Mouse (Mus musculus) midbrain, embryonic 15.5 days (tissue): ENCODE results near the gene 0610009B22Rik. TPM values are rescaled to one million over a fixed set of nuclear protein-coding genes. Genes with fewer than 3 reads are reported as not detected.

Source experiments
- ATAC-seq: fragments of 200-750 bp; cut with Nextera tagmentation; replicated peaks from 2 replicates; pipeline ENCODE4 v1.8.0; 2017; ENCODE audit warnings: moderate TSS enrichment
- H3K27ac ChIP-seq: fragments of 300-500 bp; sonication (generic); 2 replicates; pipeline ENCODE4 v1.5.1; 2015; ENCODE audit warnings: mild to moderate bottlenecking, inconsistent platforms
- H3K27me3 ChIP-seq: fragments of 300-500 bp; sonication (generic); replicated peaks from 2 replicates; pipeline ENCODE4 v1.6.1; 2015; ENCODE audit warnings: inconsistent platforms
- H3K36me3 ChIP-seq: fragments of 300-500 bp; sonication (generic); replicated peaks from 2 replicates; pipeline ENCODE4 v1.6.1; 2015; ENCODE audit warnings: inconsistent platforms
- H3K4me1 ChIP-seq: fragments of 300-500 bp; sonication (generic); 2 replicates; pipeline ENCODE4 v1.6.1; 2015; ENCODE audit warnings: inconsistent platforms
- H3K4me2 ChIP-seq: fragments of 300-500 bp; sonication (generic); 2 replicates; pipeline ENCODE4 v1.6.1; 2015; ENCODE audit warnings: inconsistent platforms, mild to moderate bottlenecking, moderate library complexity
- H3K4me3 ChIP-seq: fragments of 300-500 bp; sonication (generic); 2 replicates; pipeline ENCODE4 v1.5.1; 2015; ENCODE audit warnings: mild to moderate bottlenecking, inconsistent platforms
- H3K9ac ChIP-seq: fragments of 300-500 bp; sonication (generic); 2 replicates; pipeline ENCODE4 v1.6.1; 2015; ENCODE audit warnings: mild to moderate bottlenecking, inconsistent platforms
- H3K9me3 ChIP-seq: fragments of 300-500 bp; sonication (generic); 2 replicates; pipeline ENCODE4 v1.6.1; 2016; ENCODE audit warnings: inconsistent platforms
- WGBS: fragments of 180-500 bp; shearing (Covaris S2); methylation state at CpG from one replicate; pipeline ENCODE4 v1.1.7; 2015; ENCODE audit warnings: mixed read lengths; 5-methylcytosine and 5-hydroxymethylcytosine counted together
- polyA plus RNA-seq: library from polyadenylated mRNA; unstranded; fragments of >200 nt; fragmentation: Nextera tagmentation; extraction: Ambion mirVana; gene quantifications from 2 replicates; pipeline ENCODE4 v1.2.1, GENCODE M21; 2015

The 0610009B22Rik gene
- polyA plus RNA-seq, 1 experiment from 2014 or later, result 86.0 TPM

DNA sequence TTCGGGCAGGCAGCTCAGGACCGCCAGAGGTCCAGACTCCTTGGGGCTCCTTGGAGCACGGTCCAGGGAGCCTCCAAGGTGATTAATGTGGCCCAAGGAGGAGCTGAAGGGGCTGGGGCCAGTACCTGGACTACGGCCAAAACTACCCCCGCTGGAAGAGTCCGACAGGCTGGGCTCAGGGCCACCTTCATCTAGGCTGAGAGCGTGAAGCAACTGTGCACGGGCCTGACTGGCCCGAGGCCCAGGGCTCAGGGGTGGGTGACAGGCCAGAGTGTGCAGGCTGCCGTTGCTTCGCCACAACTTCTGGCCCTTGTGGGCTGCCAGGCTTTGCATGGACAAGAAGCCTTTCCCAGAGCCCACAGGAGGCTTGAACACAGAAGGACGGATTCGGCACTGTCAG, 43.4 kb downstream of the 0610009B22Rik start:
- Histone ChIP-seq H3K27me3 (peaks cover 14% of the 10 kb centered on the region), H3K36me3 (no peaks in the 10 kb centered on the region), H3K27ac (no peak overlapping the region), H3K4me2 (no peak overlapping the region), H3K9me3 (no peaks in the 10 kb centered on the region), H3K4me3 (no peak overlapping the region), H3K4me1 (peaks cover 19% of the 10 kb centered on the region), H3K9ac (no peak overlapping the region)
- ATAC-seq, result no peak
- WGBS, result 80% methylated on average over 13 of the region's 13 CpGs

DNA sequence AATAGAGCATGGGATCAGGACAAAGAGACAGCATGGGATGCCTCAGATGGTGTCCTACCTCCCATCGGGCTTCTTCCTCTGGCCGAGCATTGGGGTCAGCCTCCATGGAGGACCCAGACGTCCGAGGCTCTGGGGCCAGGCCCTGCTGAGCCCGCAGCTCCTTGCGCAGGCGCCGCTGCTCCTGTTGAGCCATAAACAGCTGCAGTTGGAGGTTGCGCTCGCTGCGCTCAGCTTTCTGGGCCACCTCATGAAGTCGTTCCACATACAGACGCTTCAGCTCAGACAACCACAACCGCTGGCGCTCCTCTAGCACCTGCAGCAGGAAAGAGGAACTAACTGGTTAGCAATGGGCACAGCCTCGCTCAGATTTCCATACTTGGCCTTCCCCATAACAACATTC, 44.5 kb downstream of the 0610009B22Rik start:
- Histone ChIP-seq H3K9me3 (no peaks in the 10 kb centered on the region), H3K27me3 (peaks cover 4% of the 10 kb centered on the region), H3K36me3 (no peaks in the 10 kb centered on the region), H3K4me3 (no peak overlapping the region), H3K27ac (no peak overlapping the region), H3K4me2 (no peak overlapping the region), H3K9ac (no peak overlapping the region), H3K4me1 (peaks cover 8% of the 10 kb centered on the region)
- no peak for ATAC-seq
- WGBS, result 83% methylated on average over 16 of the region's 16 CpGs

DNA sequence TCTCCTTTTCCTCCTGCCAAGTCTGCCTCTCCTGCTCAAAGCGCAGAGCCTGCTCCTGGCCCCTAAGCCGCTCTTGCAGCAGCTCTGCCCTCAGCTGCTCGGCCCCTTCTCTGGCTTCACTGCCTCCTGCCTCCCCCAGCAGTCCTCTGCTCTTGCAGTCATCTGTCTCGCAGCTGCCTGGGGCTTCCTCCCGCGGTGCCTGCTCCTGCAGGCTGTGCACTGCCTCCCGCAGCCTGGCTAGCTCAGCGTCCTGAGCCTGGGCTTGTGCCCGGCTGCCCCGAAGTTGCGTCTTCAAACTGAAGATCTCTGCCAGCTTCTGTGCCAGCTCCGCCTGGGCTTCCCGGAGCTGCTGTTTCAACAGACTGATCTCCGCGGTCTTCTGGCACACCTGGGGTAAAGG, 44.9 kb downstream of the 0610009B22Rik start:
- Histone ChIP-seq H3K9ac (no peak overlapping the region), H3K27ac (no peak overlapping the region), H3K36me3 (no peaks in the 10 kb centered on the region), H3K27me3 (no peaks in the 10 kb centered on the region), H3K9me3 (no peaks in the 10 kb centered on the region), H3K4me1 (peaks cover 3% of the 10 kb centered on the region; the same call in 1 of the 2 replicates), H3K4me3 (no peak overlapping the region), H3K4me2 (no peak overlapping the region)
- no peak for ATAC-seq
- 50% methylated on average over 15 of the region's 15 CpGs for WGBS

DNA sequence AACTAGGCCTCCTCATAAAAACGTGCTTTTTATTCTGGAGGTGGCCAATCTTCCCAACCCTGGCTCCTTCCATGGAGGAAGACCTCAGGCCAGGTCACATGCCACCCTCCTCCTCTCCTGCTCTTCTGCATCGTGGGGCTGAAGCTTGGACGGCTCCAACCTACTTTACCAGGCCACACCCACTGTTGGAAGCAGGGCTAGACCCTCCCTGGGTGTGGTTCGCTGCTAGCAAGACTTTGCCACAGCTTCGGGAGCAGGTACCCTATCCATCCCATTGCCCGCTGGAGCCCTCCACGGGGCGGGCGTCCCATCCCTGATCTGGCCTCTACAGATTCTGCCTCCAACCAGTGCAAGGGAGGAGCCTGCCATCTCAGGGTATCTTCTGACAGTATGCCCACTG, 45.5 kb downstream of the 0610009B22Rik start:
- no peak for ATAC-seq
- H3K27ac ChIP-seq, result no peak overlapping the region

DNA sequence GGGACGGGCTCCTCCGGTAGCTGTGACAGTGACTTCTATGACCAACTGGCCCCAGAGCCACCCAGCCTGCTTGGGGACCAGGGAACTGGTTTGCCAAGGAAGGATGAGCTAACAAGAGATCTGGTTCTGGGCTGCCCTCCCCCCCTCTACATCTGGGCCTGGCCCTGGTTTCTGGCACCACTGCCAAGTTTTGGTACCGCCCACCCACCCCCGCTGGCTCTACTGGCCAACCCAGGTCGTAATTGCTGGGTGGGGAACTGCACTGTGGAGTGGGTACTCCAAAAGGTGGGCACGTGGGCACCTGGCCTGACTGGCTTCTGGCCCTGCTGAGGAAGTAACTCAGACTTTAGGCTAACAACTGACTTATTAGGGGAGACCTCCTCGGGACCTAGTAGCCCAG, 47.9 kb downstream of the 0610009B22Rik start:
- Histone ChIP-seq H3K36me3 (no peaks in the 10 kb centered on the region), H3K9ac (no peak overlapping the region), H3K27me3 (peaks cover 10% of the 10 kb centered on the region), H3K4me2 (no peak overlapping the region), H3K4me3 (no peak overlapping the region), H3K27ac (no peak overlapping the region), H3K4me1 (peaks cover 13% of the 10 kb centered on the region), H3K9me3 (no peaks in the 10 kb centered on the region)
- 85% methylated on average over 7 of the region's 7 CpGs for WGBS
- ATAC-seq, result no peak

More for the DNA sequence above, 45.5 kb downstream of the 0610009B22Rik start:
- Histone ChIP-seq H3K4me1 (no peaks in the 10 kb centered on the region), H3K27me3 (peaks cover 5% of the 10 kb centered on the region; the same call in 1 of the 2 replicates), H3K9me3 (no peaks in the 10 kb centered on the region), H3K36me3 (no peaks in the 10 kb centered on the region), H3K9ac (no peak overlapping the region), H3K4me3 (no peak overlapping the region), H3K4me2 (no peak overlapping the region)
- WGBS, result 83% methylated on average over 9 of the region's 9 CpGs

DNA sequence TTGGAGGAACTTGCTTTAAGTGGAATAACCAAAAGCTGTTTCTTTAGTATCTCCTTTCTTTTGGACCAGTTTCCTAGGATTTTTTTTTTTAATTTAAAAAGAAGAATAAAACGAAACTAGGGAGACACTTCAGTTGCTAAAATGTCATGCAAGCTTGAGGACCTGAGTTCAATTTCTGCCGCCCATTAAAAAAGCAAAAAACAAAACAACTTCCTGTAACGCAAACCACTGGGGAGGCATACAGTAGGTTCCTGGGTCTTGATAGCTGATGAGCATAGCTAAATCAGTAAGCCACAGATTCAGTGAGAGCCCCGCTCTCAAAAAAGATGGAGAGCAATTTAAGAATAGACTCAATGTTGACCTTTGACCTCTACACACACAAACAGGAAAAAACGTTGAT, 50.2 kb downstream of the 0610009B22Rik start:
- Histone ChIP-seq H3K27ac (no peak overlapping the region), H3K4me1 (peaks cover 27% of the 10 kb centered on the region), H3K27me3 (peaks cover 10% of the 10 kb centered on the region), H3K36me3 (no peaks in the 10 kb centered on the region), H3K4me3 (no peak overlapping the region), H3K4me2 (no peak overlapping the region), H3K9me3 (no peaks in the 10 kb centered on the region), H3K9ac (no peak overlapping the region)
- 73% methylated on average over 5 of the region's 5 CpGs for WGBS
- ATAC-seq, result no peak

DNA sequence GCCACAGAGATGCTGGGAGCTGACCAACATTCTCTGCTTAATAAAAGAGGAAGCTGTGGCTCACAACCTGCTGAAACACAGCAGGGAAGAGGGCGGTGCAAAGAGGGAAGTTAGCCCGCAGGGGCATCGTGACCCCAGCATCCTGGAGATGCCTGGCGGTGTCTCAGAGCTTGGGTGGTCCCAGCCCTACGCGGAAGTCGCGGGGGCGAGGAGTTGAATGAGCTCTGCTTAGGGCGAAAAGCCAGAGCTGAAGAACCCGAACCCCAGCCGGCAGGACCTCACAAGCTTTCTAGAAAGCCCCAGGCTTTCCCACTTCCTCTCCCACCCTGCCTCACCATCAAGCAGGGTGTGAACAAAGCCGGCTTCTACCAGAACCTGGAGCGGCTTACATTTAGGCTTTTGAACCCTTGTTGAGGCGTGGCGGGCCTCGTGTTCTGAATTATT, 50.7 kb downstream of the 0610009B22Rik start:
- Histone ChIP-seq H3K27ac (no peak overlapping the region), H3K4me3 (no peak overlapping the region), H3K27me3 (peaks cover 10% of the 10 kb centered on the region), H3K36me3 (no peaks in the 10 kb centered on the region), H3K9ac (no peak overlapping the region), H3K9me3 (no peaks in the 10 kb centered on the region), H3K4me2 (no peak overlapping the region), H3K4me1 (peaks cover 27% of the 10 kb centered on the region)
- ATAC-seq, result no peak
- 6% methylated on average over 17 of the region's 17 CpGs for WGBS

DNA sequence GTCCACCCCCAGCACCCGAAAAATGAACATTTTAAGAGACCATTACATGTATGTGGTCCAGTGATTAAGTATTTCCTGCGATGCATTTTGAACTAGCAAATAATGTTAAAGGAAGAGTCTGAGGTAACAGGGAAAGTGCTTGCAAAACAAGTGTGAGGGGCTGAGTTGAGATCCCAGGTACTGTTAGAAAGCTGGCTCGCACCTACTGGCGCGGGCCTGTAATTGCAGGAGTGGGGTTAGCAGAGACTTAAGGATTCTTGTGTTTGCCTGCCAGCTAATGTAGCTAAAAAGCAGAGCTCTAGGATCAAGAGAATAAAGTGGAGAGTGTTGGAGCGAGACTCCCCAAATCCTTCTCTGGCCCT, 52.4 kb downstream of the 0610009B22Rik start:
- Histone ChIP-seq H3K9me3 (no peaks in the 10 kb centered on the region), H3K4me2 (peak overlapping the region; percentile 79), H3K36me3 (no peaks in the 10 kb centered on the region), H3K4me1 (peaks cover 35% of the 10 kb centered on the region), H3K27ac (peak overlapping the region; percentile 88), H3K9ac (peak overlapping the region; percentile 88), H3K27me3 (peaks cover 10% of the 10 kb centered on the region), H3K4me3 (peak overlapping the region; percentile 97)
- peak; percentile 28; the same call in 1 of the 2 replicates for ATAC-seq
- 2% methylated on average over 6 of the region's 6 CpGs for WGBS

DNA sequence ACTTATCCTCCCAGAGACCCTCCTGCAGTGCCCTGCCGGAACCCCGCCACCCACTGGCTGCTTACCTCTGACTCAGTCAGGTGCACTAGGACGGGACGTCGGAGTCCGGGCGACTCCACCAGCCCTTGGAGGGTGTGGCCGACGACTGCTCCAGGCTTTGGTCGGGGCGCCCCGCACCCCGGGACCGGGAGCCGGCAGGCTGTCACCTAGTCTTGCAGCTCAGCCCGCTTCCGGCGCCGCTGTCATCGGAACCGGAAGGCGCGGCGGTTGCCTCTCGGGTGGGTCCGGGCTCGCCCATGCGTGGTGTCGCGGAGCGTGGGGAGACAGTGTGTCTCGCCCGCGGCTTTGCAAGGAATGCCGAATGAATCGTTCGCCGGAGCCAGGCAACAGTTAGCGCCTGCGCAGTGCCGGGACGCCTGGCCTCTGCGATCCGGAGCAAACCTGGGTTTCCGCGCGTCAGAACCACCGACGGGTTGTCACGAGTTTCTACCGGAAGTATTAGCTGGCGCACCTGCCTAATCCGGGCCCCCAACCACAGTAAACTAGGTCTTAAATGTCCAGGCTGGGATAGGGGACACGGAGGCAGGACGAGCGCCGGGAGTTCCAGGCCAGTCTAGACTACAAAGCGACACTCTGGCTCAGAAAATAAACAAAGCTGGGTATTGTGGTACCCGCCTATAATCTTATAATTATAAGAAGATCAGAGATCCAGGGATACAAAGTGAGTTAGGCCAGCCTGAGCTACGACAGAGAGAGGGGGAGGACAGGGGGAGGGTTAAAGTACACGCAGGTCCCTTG, 53.0 kb downstream of the 0610009B22Rik start, which contains the start of gene Rmnd5b:
Gene Rmnd5b, minus strand, starts transcription at position 372 of the 798 bp plus-strand sequence.
- Histone ChIP-seq H3K4me1 (peaks cover 35% of the 10 kb centered on the region), H3K4me3 (peak within 1 kb of the TSS; percentile 97), H3K9me3 (no peaks in the 10 kb centered on the region), H3K4me2 (peak within 1 kb of the TSS; percentile 79), H3K27me3 (peaks cover 10% of the 10 kb centered on the region), H3K27ac (peak within 1 kb of the TSS; percentile 88), H3K9ac (peak within 1 kb of the TSS; percentile 88), H3K36me3 (no peaks in the 10 kb centered on the region)
- under 1% methylated on average over 61 of the region's 61 CpGs for WGBS
- peak; percentile 95 for ATAC-seq

Other genes starting within 250 kb of the 0610009B22Rik start
- gene Phykpl, start 104.1 kb downstream of the 0610009B22Rik start, polyA plus RNA-seq, result 9.7 and 12.0 TPM in 2 replicates
- 353 and 380 TPM in 2 replicates for gene Hnrnpab, start 82.0 kb downstream of the 0610009B22Rik start, polyA plus RNA-seq
- gene Nhp2, start 69.1 kb downstream of the 0610009B22Rik start, polyA plus RNA-seq, result 91.5 and 95.2 TPM in 2 replicates
- 83.7 and 89.3 TPM in 2 replicates for gene Rmnd5b, start 53.0 kb downstream of the 0610009B22Rik start, polyA plus RNA-seq
- 20.5 and 21.1 TPM in 2 replicates for gene N4bp3, start 38.0 kb downstream of the 0610009B22Rik start, polyA plus RNA-seq
- 0.91 and 0.94 TPM in 2 replicates for gene D930048N14Rik, start 37.9 kb downstream of the 0610009B22Rik start, polyA plus RNA-seq
- 14.2 and 15.8 TPM in 2 replicates for gene Sec24a, start 74.8 kb upstream of the 0610009B22Rik start, polyA plus RNA-seq
- gene Sar1b, start 74.8 kb upstream of the 0610009B22Rik start, polyA plus RNA-seq, result 172 and 174 TPM in 2 replicates
- gene Jade2, start 168.8 kb upstream of the 0610009B22Rik start, polyA plus RNA-seq, result 0.56 and 0.68 TPM in 2 replicates